8 mouse cellular contexts compared by ENCODE assay signal in the genomic region with DNA sequence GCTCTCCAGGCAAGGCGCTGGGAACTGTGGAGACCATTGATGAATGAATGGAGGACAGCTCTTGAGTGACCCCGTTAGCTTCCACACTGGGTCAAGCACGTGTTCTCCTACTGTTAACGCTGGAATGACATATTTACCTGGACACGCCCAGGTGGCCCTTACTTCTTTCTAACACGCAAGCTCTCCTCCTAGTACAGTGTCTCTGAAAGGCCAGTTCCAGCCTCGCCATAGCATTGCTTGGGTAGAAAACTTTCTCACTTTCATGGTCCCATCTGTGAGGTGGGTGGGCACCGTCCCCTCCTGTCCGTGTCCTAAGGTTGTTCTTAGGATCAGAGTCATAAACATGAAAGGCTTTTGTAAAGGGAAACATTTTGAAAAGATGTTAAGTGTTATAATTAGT. TPM values are rescaled to one million over a fixed set of nuclear protein-coding genes. Genes with fewer than 3 reads are reported as not detected.
DNase-seq lines count a peak whose midpoint lies in the region; ATAC-seq and TF ChIP-seq lines count a peak whose summit lies in the region.
"Had no signal": no experiment of that assay in that cellular context is flagged by ENCODE, and none has a peak within 500 bp of the region (broad histone marks: within the 10 kb centered on the region; RNA-seq: fewer than 3 reads in every experiment).

No protein-coding gene starts in this region.

- H3K4me2 ChIP-seq in forebrain, embryonic 11.5 days (ENCODE audit: low read depth, low read length, severe bottlenecking): peak overlapping the region; percentile 80
- H3K4me2 ChIP-seq in hindbrain, embryonic 16.5 days (ENCODE audit: low read length): peak overlapping the region; percentile 93
- H3K4me2 ChIP-seq in neural tube, embryonic 12.5 days (replicated peaks): peak overlapping the region; percentile 93

- H3K4me3 ChIP-seq in layer of hippocampus, adult 2 months: peak overlapping the region; percentile 70
- peak overlapping the region; percentile 93 for H3K4me3 ChIP-seq in forebrain, embryonic 11.5 days (ENCODE audit: low read depth, low read length)
- H3K4me3 ChIP-seq in hindbrain, embryonic 16.5 days (ENCODE audit: low read length): peak overlapping the region; percentile 93
- peak overlapping the region; percentile 94 for H3K4me3 ChIP-seq in neural tube, embryonic 12.5 days
- H3K4me3 ChIP-seq: megakaryocyte, embryonic 14.5 days had no signal

- H3K27me3 ChIP-seq in forebrain, embryonic 11.5 days (ENCODE audit: control insufficient read depth, insufficient read depth, low read length): no peaks in the 10 kb centered on the region
- H3K27me3 ChIP-seq in hindbrain, embryonic 16.5 days (replicated peaks; ENCODE audit: control insufficient read depth, insufficient read depth, low read length): no peaks in the 10 kb centered on the region
- no peaks in the 10 kb centered on the region for H3K27me3 ChIP-seq in neural tube, embryonic 12.5 days (replicated peaks)

- peaks cover 59% of the 10 kb centered on the region for H3K4me1 ChIP-seq in forebrain, embryonic 11.5 days (replicated peaks; ENCODE audit: control insufficient read depth, insufficient read depth, low read length)
- peaks cover 75% of the 10 kb centered on the region for H3K4me1 ChIP-seq in hindbrain, embryonic 16.5 days (ENCODE audit: control insufficient read depth, insufficient read depth, low read depth, low read length)
- peaks cover 88% of the 10 kb centered on the region for H3K4me1 ChIP-seq in neural tube, embryonic 12.5 days

- H3K27ac ChIP-seq in layer of hippocampus, adult 2 months: 0 out of 2 replicates have a peak overlapping the region, but pooled peaks have one; percentile 7
- H3K27ac ChIP-seq in forebrain, embryonic 11.5 days (ENCODE audit: low read depth, low read length): no peak overlapping the region
- H3K27ac ChIP-seq in hindbrain, embryonic 16.5 days (ENCODE audit: low read depth, low read length): peak overlapping the region; percentile 55
- no peak overlapping the region for H3K27ac ChIP-seq in neural tube, embryonic 12.5 days

- H3K9ac ChIP-seq in forebrain, embryonic 11.5 days (ENCODE audit: low read length): 0 out of 2 replicates have a peak overlapping the region, but pooled peaks have one; percentile 10
- peak overlapping the region; percentile 37; the same call in 1 of the 2 replicates for H3K9ac ChIP-seq in hindbrain, embryonic 16.5 days (ENCODE audit: low read depth, low read length)
- no peak overlapping the region for H3K9ac ChIP-seq in neural tube, embryonic 12.5 days

- 73% methylated on average over 9 of the region's 9 CpGs for WGBS in forebrain, embryonic 11.5 days
- 62% methylated on average over 9 of the region's 9 CpGs for WGBS in hindbrain, embryonic 16.5 days
- WGBS in neural tube, embryonic 12.5 days: 42% methylated on average over 9 of the region's 9 CpGs

- no peak for ATAC-seq in forebrain, embryonic 11.5 days (replicated peaks; ENCODE audit: low FRiP score)
- no peak for ATAC-seq in hindbrain, embryonic 16.5 days
- no peak for ATAC-seq in neural tube, embryonic 12.5 days (ENCODE audit: low FRiP score, low read depth)

- no peaks in the 10 kb centered on the region for H3K36me3 ChIP-seq in forebrain, embryonic 11.5 days (ENCODE audit: control insufficient read depth, insufficient read depth, low read length)
- H3K36me3 ChIP-seq in hindbrain, embryonic 16.5 days (ENCODE audit: control insufficient read depth, insufficient read depth, low read length): no peaks in the 10 kb centered on the region
- peaks cover under 1% of the 10 kb centered on the region for H3K36me3 ChIP-seq in neural tube, embryonic 12.5 days

- no peak for TF ChIP-seq CTCF in layer of hippocampus, adult 2 months (conservative IDR thresholded peaks at IDR 0.05)

- H3K9me3 ChIP-seq in forebrain, embryonic 11.5 days (ENCODE audit: control insufficient read depth, low read length): no peaks in the 10 kb centered on the region
- no peaks in the 10 kb centered on the region for H3K9me3 ChIP-seq in hindbrain, embryonic 16.5 days (ENCODE audit: control insufficient read depth, low read length)
- H3K9me3 ChIP-seq in neural tube, embryonic 12.5 days: no peaks in the 10 kb centered on the region
- H3K9me3 ChIP-seq: megakaryocyte, embryonic 14.5 days had no signal

- DNase-seq in layer of hippocampus, adult 2 months (ENCODE audit: low spot score in 2 of 2): no peak
- no peak for DNase-seq in layer of hippocampus, adult 9-11 months
- peak; percentile 52 for DNase-seq in forebrain, embryonic 11.5 days (ENCODE audit: low spot score)
- DNase-seq in natural killer cell, adult 2 months (ENCODE audit: low spot score in 2 of 2): no peak
- DNase-seq in right cerebral cortex, adult 18-20 months: no peak

RNA-seq across cellular contexts. Expression of gene Axin2, which starts 5.7 kb away (rescaled TPM):
- total RNA-seq in layer of hippocampus, adult 2 months (2021): 10 to 100 TPM; 31.1 to 32.7 TPM
- polyA plus RNA-seq in forebrain, embryonic 11.5 days (2014; fragmentation: Nextera tagmentation; extraction: Ambion mirVana): 20.9 and 23.9 TPM in 2 replicates
- 7.2 and 7.7 TPM in 2 replicates for polyA plus RNA-seq in hindbrain, embryonic 16.5 days (2015; fragmentation: Nextera tagmentation; extraction: Ambion mirVana)
- polyA plus RNA-seq in neural tube, embryonic 12.5 days (2016; fragmentation: Nextera tagmentation; extraction: Ambion mirVana): 13.6 and 15.4 TPM in 2 replicates

Comparison
In these comparisons a context has a peak if more than half of its experiments do, and no peak if none do; other contexts are left out.
1. H3K27ac ChIP-seq: peak in layer of hippocampus, adult 2 months (single experiment) and hindbrain, embryonic 16.5 days (single experiment); none in forebrain, embryonic 11.5 days (single experiment) and neural tube, embryonic 12.5 days (single experiment).
2. Peak in every context shown above with its lines, with median percentiles within 50 percentile points of each other: H3K4me3 ChIP-seq and H3K4me2 ChIP-seq.